Mouse (Mus musculus) forebrain, embryonic 15.5 days (tissue): ENCODE measurements at regions not wholly inside any gene's neighbourhood (a gene's known extent, or its start where the extent isn't known, plus 50 kb on each side); places are given as distances from the start of the nearest gene placed in this dataset.
A peak's percentile ranks its signal among the peaks of the same experiment; 100 is the strongest.

Source experiments
- ATAC-seq: fragments of 200-750 bp; cut with Nextera tagmentation; replicated peaks from 2 replicates; pipeline ENCODE4 v1.8.0; 2017; ENCODE audit warnings: mild to moderate bottlenecking, moderate TSS enrichment, moderate library complexity
- H3K27ac ChIP-seq: fragments of 300-500 bp; sonication (generic); replicated peaks from 2 replicates; pipeline ENCODE4 v1.5.1; 2015; ENCODE audit warnings: mild to moderate bottlenecking, inconsistent platforms
- H3K27me3 ChIP-seq: fragments of 300-500 bp; sonication (generic); 2 replicates; pipeline ENCODE4 v1.6.1; 2015; ENCODE audit warnings: inconsistent platforms
- H3K36me3 ChIP-seq: fragments of 300-500 bp; sonication (generic); 2 replicates; pipeline ENCODE4 v1.6.1; 2015; ENCODE audit warnings: mild to moderate bottlenecking, inconsistent platforms
- H3K4me1 ChIP-seq: fragments of 300-500 bp; sonication (generic); 2 replicates; pipeline ENCODE4 v1.6.1; 2015; ENCODE audit warnings: inconsistent platforms
- H3K4me2 ChIP-seq: fragments of 300-500 bp; sonication (generic); replicated peaks from 2 replicates; pipeline ENCODE4 v1.6.1; 2015; ENCODE audit warnings: mild to moderate bottlenecking, inconsistent platforms
- H3K4me3 ChIP-seq: fragments of 300-500 bp; sonication (generic); 2 replicates; pipeline ENCODE4 v1.5.1; 2015; ENCODE audit warnings: mild to moderate bottlenecking, inconsistent platforms
- H3K9ac ChIP-seq: fragments of 300-500 bp; sonication (generic); replicated peaks from 2 replicates; pipeline ENCODE4 v1.6.1; 2015; ENCODE audit warnings: mild to moderate bottlenecking, inconsistent platforms
- H3K9me3 ChIP-seq: fragments of 300-500 bp; sonication (generic); 2 replicates; pipeline ENCODE4 v1.6.1; 2016; ENCODE audit warnings: inconsistent platforms
- WGBS: fragments of 180-500 bp; shearing (Covaris S2); methylation state at CpG from one replicate; pipeline ENCODE4 v1.1.7; 2015; ENCODE audit warnings: mixed read lengths; 5-methylcytosine and 5-hydroxymethylcytosine counted together

DNA sequence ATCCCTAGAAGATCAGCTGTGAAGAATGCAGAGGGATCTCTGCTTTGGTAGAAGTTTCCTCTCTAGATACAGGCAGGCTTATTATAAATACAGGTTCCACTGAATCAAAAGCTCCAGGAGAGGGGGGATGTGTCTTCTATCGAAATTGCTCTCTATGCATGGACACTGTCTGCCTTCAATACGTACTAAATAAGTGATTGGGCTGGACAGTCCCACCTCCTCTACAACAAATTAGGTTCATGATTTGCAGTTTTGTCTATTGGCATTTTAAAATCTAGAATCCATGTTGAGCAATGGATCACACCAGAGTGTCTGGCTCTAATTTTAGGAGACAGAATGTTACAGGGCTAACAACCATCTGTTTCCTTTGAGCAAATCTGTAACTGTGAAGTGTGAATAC is 429.9 kb downstream of the Hs3st1 start:
- 64% methylated on average over 2 of the region's 2 CpGs for WGBS
- Histone ChIP-seq H3K36me3 (no peaks in the 10 kb centered on the region), H3K4me1 (no peaks in the 10 kb centered on the region), H3K4me3 (no peak overlapping the region), H3K27ac (no peak overlapping the region), H3K9ac (no peak overlapping the region), H3K27me3 (no peaks in the 10 kb centered on the region), H3K9me3 (no peaks in the 10 kb centered on the region), H3K4me2 (no peak overlapping the region)
- peak; percentile 75; the same call in 1 of the 2 replicates for ATAC-seq

DNA sequence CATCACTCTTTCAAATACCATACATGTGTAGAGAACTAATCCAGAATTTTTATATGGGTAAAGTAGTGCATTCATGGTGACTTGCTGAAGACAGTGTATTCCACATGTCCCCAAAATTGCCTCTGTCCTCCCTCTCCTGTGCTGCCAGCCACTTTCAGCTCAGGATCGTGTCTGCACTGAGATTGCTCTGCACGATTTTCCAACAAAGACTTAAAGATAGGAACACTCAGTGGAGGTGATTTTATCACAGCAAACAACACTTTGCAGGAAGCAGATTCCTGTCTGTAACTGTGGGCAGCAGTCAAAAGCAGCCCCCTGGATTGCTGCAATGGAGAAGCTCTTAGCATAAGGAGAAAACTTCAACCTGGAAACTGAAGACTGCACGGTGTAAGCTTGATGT is 438.8 kb downstream of the Hs3st1 start:
- Histone ChIP-seq H3K4me2 (no peak overlapping the region), H3K27me3 (no peaks in the 10 kb centered on the region), H3K9me3 (no peaks in the 10 kb centered on the region), H3K36me3 (no peaks in the 10 kb centered on the region), H3K4me3 (no peak overlapping the region), H3K9ac (no peak overlapping the region), H3K27ac (no peak overlapping the region), H3K4me1 (no peaks in the 10 kb centered on the region)
- ATAC-seq: no peak
- WGBS: 82% methylated on average over 3 of the region's 3 CpGs

DNA sequence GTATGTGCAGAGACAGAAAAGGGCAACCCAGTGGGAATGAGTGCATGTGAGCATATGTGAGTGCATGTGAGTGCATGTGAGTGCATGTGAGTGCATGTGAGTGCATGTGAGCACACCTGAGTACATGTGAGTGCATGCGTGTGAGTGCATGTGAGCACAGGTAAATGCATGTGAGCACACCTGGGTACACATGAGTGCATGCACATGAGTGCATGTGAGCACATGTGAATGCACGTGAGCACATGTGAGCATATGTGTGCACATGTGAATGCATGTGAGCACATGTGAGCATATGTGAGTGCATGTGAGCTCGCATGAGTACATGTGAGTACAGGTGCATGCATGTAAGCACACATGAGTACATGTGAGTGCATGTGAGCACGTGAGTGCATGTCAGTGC is 434.6 kb upstream of the Clnk start:
- Histone ChIP-seq H3K4me2 (no peak overlapping the region), H3K27me3 (no peaks in the 10 kb centered on the region), H3K36me3 (no peaks in the 10 kb centered on the region), H3K9me3 (no peaks in the 10 kb centered on the region), H3K27ac (no peak overlapping the region), H3K9ac (no peak overlapping the region), H3K4me3 (no peak overlapping the region), H3K4me1 (no peaks in the 10 kb centered on the region)
- ATAC-seq: no peak
- WGBS: 94% methylated on average over 4 of the region's 4 CpGs

DNA sequence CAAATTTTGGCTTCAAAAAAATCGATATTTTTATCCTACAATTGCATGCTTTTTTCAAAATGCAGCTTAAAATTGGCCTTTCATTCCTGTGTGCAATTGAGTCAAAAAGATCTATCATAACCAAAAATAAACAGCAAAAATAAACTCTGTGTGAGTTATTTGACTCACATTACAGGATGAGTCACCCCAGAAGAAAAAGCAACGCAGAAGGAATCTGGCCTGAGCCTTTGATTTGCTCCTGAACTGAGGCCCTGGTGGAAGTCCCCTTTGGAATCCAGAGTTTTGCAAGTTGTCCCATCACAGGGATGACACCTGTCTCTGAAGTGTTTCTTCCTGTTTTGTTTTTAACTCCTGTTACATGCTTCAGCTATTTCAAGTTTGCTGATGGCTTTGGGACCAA is 429.2 kb upstream of the Clnk start:
- ATAC-seq: no peak
- Histone ChIP-seq H3K27me3 (no peaks in the 10 kb centered on the region), H3K4me1 (no peaks in the 10 kb centered on the region), H3K36me3 (no peaks in the 10 kb centered on the region), H3K4me3 (no peak overlapping the region), H3K4me2 (no peak overlapping the region), H3K9me3 (no peaks in the 10 kb centered on the region), H3K27ac (no peak overlapping the region), H3K9ac (no peak overlapping the region)
- WGBS: 87% methylated on average over 2 of the region's 2 CpGs

DNA sequence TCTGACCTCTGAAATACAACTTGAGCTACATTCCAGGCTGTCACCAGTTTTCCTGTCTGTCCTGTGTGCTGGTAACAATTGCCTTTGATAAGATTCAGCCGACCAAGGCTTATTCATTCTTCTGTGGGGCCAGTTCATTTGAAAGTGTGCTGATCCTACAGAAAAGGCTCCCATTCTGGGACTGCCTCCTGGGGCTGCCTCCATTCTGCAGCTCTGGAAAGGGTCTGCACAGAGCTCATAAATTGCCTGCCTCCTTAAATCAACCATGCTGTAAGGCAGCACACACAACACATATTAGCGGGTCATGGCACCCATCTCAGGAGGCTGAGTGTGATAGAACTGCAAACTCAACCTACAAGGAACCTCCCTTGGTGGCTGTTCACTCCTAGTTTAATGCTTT is 416.2 kb upstream of the Clnk start:
- Histone ChIP-seq H3K4me2 (no peak overlapping the region), H3K4me3 (no peak overlapping the region), H3K9ac (no peak overlapping the region), H3K9me3 (no peaks in the 10 kb centered on the region), H3K4me1 (no peaks in the 10 kb centered on the region), H3K36me3 (no peaks in the 10 kb centered on the region), H3K27ac (no peak overlapping the region), H3K27me3 (no peaks in the 10 kb centered on the region)
- ATAC-seq: no peak
- 14% methylated on average over 2 of the region's 2 CpGs for WGBS

- H3K9ac ChIP-seq: no peak overlapping the region
- H3K27me3 ChIP-seq: no peaks in the 10 kb centered on the region
- no peak overlapping the region for H3K27ac ChIP-seq
- H3K4me3 ChIP-seq: no peak overlapping the region
- 94% methylated on average over 2 of the region's 2 CpGs for WGBS
- no peaks in the 10 kb centered on the region for H3K9me3 ChIP-seq
- no peaks in the 10 kb centered on the region for H3K36me3 ChIP-seq
- no peaks in the 10 kb centered on the region for H3K4me1 ChIP-seq
- ATAC-seq: no peak
- no peak overlapping the region for H3K4me2 ChIP-seq
Measured at GRCm38 (mm10) chr5:39281021-39281420, 404.4 kb upstream of the Clnk start.

DNA sequence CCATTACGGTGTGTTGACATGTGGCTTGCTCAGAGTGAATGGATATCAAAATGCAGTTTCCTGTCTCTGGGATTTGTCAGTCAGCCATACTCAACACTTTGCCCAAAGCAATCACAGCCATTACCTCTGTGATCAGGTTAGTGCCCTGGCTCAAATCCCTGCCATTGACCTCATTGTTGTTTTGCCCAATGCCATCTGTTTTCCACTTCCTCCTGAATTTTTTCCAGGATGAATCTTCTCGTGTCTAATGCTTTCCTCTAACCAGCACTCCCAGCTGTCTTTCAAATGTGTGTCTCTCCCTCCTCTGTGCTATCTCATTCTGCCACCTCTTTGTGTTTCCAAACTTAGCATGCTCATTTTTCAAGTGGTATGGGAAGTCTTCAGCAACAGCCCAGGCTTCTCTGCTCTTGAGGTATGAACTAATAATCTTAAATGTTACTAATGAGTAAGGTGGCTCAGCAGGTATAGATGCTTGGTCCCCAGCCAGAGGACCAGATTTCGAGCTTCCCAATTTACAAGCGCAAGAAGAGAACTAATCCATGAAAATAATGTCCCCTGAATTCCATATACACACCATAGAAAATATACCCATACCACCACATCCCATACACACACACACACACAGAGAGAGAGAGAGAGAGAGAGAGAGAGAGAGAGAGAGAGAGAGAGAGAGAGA is 397.2 kb upstream of the Clnk start:
- Histone ChIP-seq H3K9me3 (no peaks in the 10 kb centered on the region), H3K27me3 (no peaks in the 10 kb centered on the region), H3K27ac (no peak overlapping the region), H3K36me3 (no peaks in the 10 kb centered on the region), H3K4me2 (no peak overlapping the region), H3K9ac (no peak overlapping the region), H3K4me3 (no peak overlapping the region), H3K4me1 (no peaks in the 10 kb centered on the region)
- ATAC-seq: no peak
- WGBS: 74% methylated on average over 4 of the region's 4 CpGs

DNA sequence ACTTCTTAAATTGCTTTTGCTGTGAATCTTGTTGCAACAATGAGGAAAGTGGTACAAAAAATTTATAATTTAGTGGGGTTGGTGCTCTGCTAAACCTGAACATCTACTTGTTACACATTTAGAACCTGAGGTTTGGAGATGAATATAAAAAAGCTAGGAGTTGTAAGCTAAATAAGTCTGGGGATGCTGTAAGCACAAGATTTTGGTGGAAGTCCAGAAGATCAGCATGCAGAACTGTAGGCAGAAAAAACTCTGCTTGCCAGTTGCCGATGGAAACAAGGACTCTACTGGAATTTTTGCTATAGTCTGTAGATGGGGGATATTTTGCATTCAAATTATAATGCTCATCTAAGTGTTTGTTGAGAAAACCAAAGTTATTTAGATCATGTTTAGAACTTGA is 390.5 kb upstream of the Clnk start:
- WGBS: 86% methylated on average over 1 of the region's 1 CpGs
- ATAC-seq: no peak
- no peak overlapping the region for H3K9ac ChIP-seq

GRCm38 (mm10) chr5:39260721-39261190 is 384.1 kb upstream of the Clnk start:
- H3K4me3 ChIP-seq: no peak overlapping the region
- H3K27me3 ChIP-seq: no peaks in the 10 kb centered on the region
- no peak overlapping the region for H3K4me2 ChIP-seq
- no peaks in the 10 kb centered on the region for H3K36me3 ChIP-seq
- H3K4me1 ChIP-seq: peaks cover 4% of the 10 kb centered on the region; the same call in 1 of the 2 replicates
- peak; percentile 84 for ATAC-seq
- H3K27ac ChIP-seq: no peak overlapping the region; the same call in 1 of the 2 replicates
- H3K9ac ChIP-seq: no peak overlapping the region
- 19% methylated on average over 1 of the region's 1 CpGs for WGBS
- no peaks in the 10 kb centered on the region for H3K9me3 ChIP-seq

More for the DNA sequence above, 390.5 kb upstream of the Clnk start:
- Histone ChIP-seq H3K9me3 (no peaks in the 10 kb centered on the region), H3K27me3 (no peaks in the 10 kb centered on the region), H3K36me3 (no peaks in the 10 kb centered on the region), H3K4me2 (no peak overlapping the region), H3K27ac (no peak overlapping the region), H3K4me1 (no peaks in the 10 kb centered on the region), H3K4me3 (no peak overlapping the region)

DNA sequence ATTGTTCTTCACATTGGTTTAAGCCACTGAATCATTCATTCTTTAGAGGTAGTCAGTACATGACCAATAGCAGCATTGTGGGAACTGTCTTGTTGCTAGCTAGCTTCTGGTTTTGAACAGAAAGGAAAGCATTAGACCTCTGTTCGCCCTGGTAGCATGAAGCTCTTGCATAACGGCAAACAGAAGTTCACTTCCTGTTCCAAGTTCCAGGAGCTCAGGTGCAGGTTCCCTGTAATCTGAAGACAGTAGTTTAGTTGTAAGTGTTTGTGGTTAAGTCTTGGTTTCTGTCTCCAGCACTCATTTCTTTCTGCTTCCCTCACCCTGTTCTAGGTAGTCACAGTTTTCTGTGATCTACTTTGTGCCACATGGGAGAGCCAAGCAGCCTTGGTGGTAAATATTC is 381.1 kb upstream of the Clnk start:
- Histone ChIP-seq H3K9ac (no peak overlapping the region), H3K27ac (no peak overlapping the region), H3K4me1 (peaks cover 4% of the 10 kb centered on the region; the same call in 1 of the 2 replicates), H3K27me3 (no peaks in the 10 kb centered on the region), H3K4me3 (no peak overlapping the region), H3K9me3 (no peaks in the 10 kb centered on the region), H3K4me2 (no peak overlapping the region), H3K36me3 (no peaks in the 10 kb centered on the region)
- no peak for ATAC-seq
- WGBS: 90% methylated on average over 2 of the region's 2 CpGs

DNA sequence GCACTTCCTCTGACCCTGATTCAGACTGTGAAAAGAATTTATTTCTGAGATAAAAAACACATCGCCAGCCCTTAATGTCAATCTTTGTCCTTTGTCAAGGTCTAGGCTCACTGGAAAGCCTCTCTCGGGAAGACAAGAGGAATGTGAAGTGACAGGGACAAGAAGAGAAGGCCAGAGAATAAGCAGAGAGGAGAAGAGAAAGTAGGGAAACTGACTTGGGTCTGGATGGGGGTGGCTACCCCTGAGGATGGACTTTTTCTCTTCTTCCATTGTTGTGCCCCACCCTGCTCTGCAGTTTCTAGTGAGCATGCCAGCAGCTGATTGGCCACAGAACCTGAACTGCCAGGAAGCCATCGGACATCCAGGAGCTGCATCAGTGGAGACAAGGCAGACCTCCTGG is 375.6 kb upstream of the Clnk start:
- Histone ChIP-seq H3K9me3 (no peaks in the 10 kb centered on the region), H3K9ac (no peak overlapping the region), H3K36me3 (no peaks in the 10 kb centered on the region), H3K4me3 (no peak overlapping the region), H3K27ac (no peak overlapping the region), H3K4me2 (no peak overlapping the region), H3K27me3 (no peaks in the 10 kb centered on the region), H3K4me1 (no peaks in the 10 kb centered on the region)
- no peak for ATAC-seq
- 49% methylated on average over 3 of the region's 3 CpGs for WGBS

DNA sequence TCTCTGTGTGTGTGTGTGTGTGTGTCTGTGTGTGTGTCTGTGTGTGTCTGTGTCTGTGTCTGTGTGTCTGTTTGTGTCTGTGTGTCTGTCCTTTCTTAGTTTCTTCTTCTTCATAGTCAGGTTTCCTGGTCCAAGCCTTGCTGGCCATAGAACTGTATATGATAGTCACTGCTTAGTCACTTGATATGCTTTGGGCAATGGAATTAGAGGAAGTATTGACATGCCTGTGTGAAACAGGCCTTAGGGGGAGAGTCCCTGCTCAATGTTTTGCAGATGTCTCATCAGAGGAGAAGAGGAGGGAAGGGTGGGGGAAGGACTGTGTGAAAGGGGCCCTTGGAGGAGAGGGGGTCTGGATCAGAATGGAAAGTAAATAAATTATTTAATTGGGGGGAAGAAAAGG is 374.4 kb upstream of the Clnk start:
- no peaks in the 10 kb centered on the region for H3K27me3 ChIP-seq
- no peaks in the 10 kb centered on the region for H3K9me3 ChIP-seq
- no peak overlapping the region for H3K27ac ChIP-seq
- no peak overlapping the region for H3K9ac ChIP-seq
- ATAC-seq: no peak
- H3K4me3 ChIP-seq: no peak overlapping the region
- no peak overlapping the region for H3K4me2 ChIP-seq
- H3K36me3 ChIP-seq: no peaks in the 10 kb centered on the region
- H3K4me1 ChIP-seq: no peaks in the 10 kb centered on the region

DNA sequence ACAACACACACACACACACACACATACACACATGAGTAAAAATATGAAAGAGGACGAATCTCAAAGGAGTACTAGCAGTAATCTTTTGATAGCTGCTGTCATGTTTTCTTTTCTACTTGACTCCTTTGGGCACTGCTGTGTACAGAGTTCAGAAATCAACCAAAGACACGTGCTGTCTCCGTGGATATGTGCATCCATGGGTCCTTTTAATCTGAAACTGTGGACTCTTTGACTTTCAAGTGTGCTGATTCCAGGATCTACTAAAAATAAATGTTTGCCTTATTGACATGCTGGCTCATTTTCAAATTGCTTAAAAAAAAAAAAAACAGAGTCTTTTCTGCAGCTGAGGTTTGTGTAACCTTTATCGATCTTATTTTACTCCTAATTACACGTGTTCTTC is 343.1 kb upstream of the Clnk start:
- no peak overlapping the region for H3K4me3 ChIP-seq
- no peaks in the 10 kb centered on the region for H3K36me3 ChIP-seq
- no peaks in the 10 kb centered on the region for H3K27me3 ChIP-seq
- no peak overlapping the region for H3K4me2 ChIP-seq
- no peak for ATAC-seq
- WGBS: 73% methylated on average over 5 of the region's 5 CpGs
- H3K4me1 ChIP-seq: peaks cover 2% of the 10 kb centered on the region; the same call in 1 of the 2 replicates
- H3K9ac ChIP-seq: no peak overlapping the region
- H3K9me3 ChIP-seq: no peaks in the 10 kb centered on the region
- H3K27ac ChIP-seq: no peak overlapping the region
